Mouse (Mus musculus) thymus, postnatal 4 days (tissue): Measurements from ENCODE around the gene Gspt1.

Experiments used
- DNase-seq: peaks from one replicate; pipeline ENCODE4 v3.0.0; 2021

The Gspt1 gene

GRCm38 (mm10) chr16:11202571-11203554 lies 51.3 kb downstream of the Gspt1 start, which contains the start of gene Rsl1d1:
Gene Rsl1d1 (minus strand): TSS chr16:11203331.
- peak; percentile 93 for DNase-seq

GRCm38 (mm10) chr16:11201740-11202394 lies 52.3 kb downstream of the Gspt1 start:
- no peak for DNase-seq

- DNase-seq = no peak
Measured at GRCm38 (mm10) chr16:11200247-11200646, 53.9 kb downstream of the Gspt1 start.

GRCm38 (mm10) chr16:11198467-11198866 lies 55.7 kb downstream of the Gspt1 start:
- DNase-seq = no peak

DNA sequence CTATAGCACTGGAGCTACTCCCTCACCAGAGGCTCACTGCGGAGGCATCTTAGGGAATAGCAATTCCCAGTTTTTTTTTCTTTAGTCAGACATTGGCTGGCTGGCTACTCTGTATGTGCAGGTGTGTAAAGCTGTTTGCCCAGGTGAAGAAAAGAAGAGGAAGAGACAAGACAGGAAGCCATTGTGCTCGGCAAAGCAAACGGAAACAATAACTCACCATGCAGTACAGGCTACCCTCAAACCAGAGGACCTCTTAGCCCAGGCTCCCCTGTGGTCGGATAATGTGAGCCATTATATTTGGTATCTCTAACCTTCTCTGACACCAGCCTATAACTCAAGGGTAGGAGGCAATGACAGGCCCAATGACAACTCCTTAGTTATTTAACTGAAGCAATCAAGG lies 57.1 kb downstream of the Gspt1 start:
- DNase-seq = no peak

GRCm38 (mm10) chr16:11193231-11193630 lies 60.9 kb downstream of the Gspt1 start:
- no peak for DNase-seq

GRCm38 (mm10) chr16:11190150-11190549 lies 64.0 kb downstream of the Gspt1 start:
- no peak for DNase-seq

DNA sequence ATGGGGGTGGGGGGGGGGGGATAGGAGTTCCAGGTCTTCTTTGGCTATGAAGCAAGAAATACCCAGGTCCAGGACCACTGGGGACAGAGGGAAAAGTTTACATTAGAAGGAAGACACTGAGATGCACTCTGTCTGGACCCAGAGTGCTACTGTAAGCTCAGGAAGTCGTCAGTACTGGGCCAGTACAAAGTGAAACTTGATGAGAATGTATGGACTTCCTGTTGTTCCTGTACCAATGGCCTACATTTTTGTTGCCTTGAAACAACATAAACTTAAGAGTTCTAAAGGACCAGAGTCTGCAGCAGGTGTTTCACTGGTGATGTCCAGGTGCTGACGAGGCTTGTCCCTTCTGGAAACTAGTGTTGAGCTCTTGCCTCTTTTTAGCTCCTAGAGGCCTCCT lies 76.7 kb downstream of the Gspt1 start:
- DNase-seq = no peak

- no peak for DNase-seq
Measured at GRCm38 (mm10) chr16:11176884-11177244, 77.3 kb downstream of the Gspt1 start.

- DNase-seq = peak; percentile 92
Measured at GRCm38 (mm10) chr16:11176208-11176883, 77.8 kb downstream of the Gspt1 start, which contains the start of gene Zc3h7a. Gene Zc3h7a (minus strand): TSS chr16:11176393.

- DNase-seq = no peak
Measured at GRCm38 (mm10) chr16:11175489-11176207, 78.5 kb downstream of the Gspt1 start.

- no peak for DNase-seq
Measured at GRCm38 (mm10) chr16:11175100-11175488, 79.0 kb downstream of the Gspt1 start.

GRCm38 (mm10) chr16:11174671-11175081 lies 79.4 kb downstream of the Gspt1 start:
- peak; percentile 81 for DNase-seq

DNA sequence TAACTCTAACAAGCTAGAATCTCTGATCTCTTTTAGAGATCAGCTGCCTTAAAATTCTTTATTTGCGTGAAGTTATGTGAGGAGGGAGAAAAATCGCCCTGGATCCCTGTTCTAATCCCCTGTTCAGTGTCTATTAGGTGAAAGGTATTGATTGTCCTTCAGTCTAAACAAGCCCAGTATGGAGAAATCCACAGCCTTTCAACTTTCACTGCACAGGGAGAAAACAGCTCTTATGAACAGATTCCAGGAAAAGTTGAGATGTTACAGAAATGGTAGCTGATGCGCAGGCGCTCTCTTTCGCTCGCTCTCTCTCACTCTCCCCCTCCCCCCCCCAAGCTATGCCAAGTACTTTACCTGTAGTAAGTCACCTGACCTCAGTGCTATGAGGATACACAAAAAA lies 82.4 kb downstream of the Gspt1 start:
- DNase-seq = no peak
